Mouse (Mus musculus) neural tube, embryonic 15.5 days (tissue): Measurements from ENCODE around the gene Abtb1. TPM values are rescaled to one million over a fixed set of nuclear protein-coding genes. Genes with fewer than 3 reads are reported as not detected.
A peak's percentile ranks its signal among the peaks of the same experiment; 100 is the strongest.

Experiments used
- ATAC-seq: fragments of 200-750 bp; cut with Nextera tagmentation; 2 replicates; pipeline ENCODE4 v1.8.0; 2017; ENCODE audit warnings: mild to moderate bottlenecking, moderate TSS enrichment, moderate library complexity; ENCODE audit not compliant: low FRiP score
- H3K27ac ChIP-seq: fragments of 300-500 bp; sonication (generic); replicated peaks from 2 replicates; pipeline ENCODE4 v1.5.1; 2015; ENCODE audit warnings: mild to moderate bottlenecking, inconsistent platforms
- H3K27me3 ChIP-seq: fragments of 300-500 bp; sonication (generic); replicated peaks from 2 replicates; pipeline ENCODE4 v1.6.1; 2015; ENCODE audit warnings: inconsistent platforms
- H3K36me3 ChIP-seq: fragments of 300-500 bp; sonication (generic); 2 replicates; pipeline ENCODE4 v1.6.1; 2015; ENCODE audit warnings: inconsistent platforms
- H3K4me1 ChIP-seq: fragments of 300-500 bp; sonication (generic); 2 replicates; pipeline ENCODE4 v1.6.1; 2015; ENCODE audit warnings: inconsistent platforms
- H3K4me2 ChIP-seq: fragments of 300-500 bp; sonication (generic); 2 replicates; pipeline ENCODE4 v1.6.1; 2015; ENCODE audit warnings: inconsistent platforms, mild to moderate bottlenecking, moderate library complexity
- H3K4me3 ChIP-seq: fragments of 300-500 bp; sonication (generic); replicated peaks from 2 replicates; pipeline ENCODE4 v1.5.1; 2015; ENCODE audit warnings: mild to moderate bottlenecking, inconsistent platforms
- H3K9ac ChIP-seq: fragments of 300-500 bp; sonication (generic); replicated peaks from 2 replicates; pipeline ENCODE4 v1.6.1; 2015; ENCODE audit warnings: mild to moderate bottlenecking, inconsistent platforms
- H3K9me3 ChIP-seq: fragments of 300-500 bp; sonication (generic); replicated peaks from 2 replicates; pipeline ENCODE4 v1.6.1; 2016; ENCODE audit warnings: inconsistent platforms
- WGBS: fragments of 180-500 bp; shearing (Covaris S2); methylation state at CpG from one replicate; pipeline ENCODE4 v1.1.7; 2015; ENCODE audit warnings: mixed read lengths; 5-methylcytosine and 5-hydroxymethylcytosine counted together
- polyA plus RNA-seq: library from polyadenylated mRNA; unstranded; fragments of >200 nt; fragmentation: Nextera tagmentation; extraction: Ambion mirVana; gene quantifications from 2 replicates; pipeline ENCODE4 v1.2.1, GENCODE M21; 2015

Gene Abtb1
- polyA plus RNA-seq, 1 experiment from 2014 or later: 42.4 TPM

GRCm38 (mm10) chr6:88811880-88812400 is 29.8 kb downstream of the Abtb1 start:
- H3K9ac ChIP-seq: no peak overlapping the region
- no peak overlapping the region for H3K4me3 ChIP-seq
- H3K9me3 ChIP-seq: no peaks in the 10 kb centered on the region
- no peak overlapping the region for H3K4me2 ChIP-seq
- WGBS: 45% methylated on average over 7 of the region's 7 CpGs
- H3K36me3 ChIP-seq: no peaks in the 10 kb centered on the region
- ATAC-seq: no peak
- no peaks in the 10 kb centered on the region for H3K27me3 ChIP-seq
- no peak overlapping the region for H3K27ac ChIP-seq
- H3K4me1 ChIP-seq: 0 out of 2 replicates have a peak, but pooled peaks cover 4% of the 10 kb centered on the region

GRCm38 (mm10) chr6:88811396-88811795 is 30.4 kb downstream of the Abtb1 start:
- H3K4me2 ChIP-seq: no peak overlapping the region

GRCm38 (mm10) chr6:88810291-88810690 is 31.5 kb downstream of the Abtb1 start:
- Histone ChIP-seq H3K4me3 (no peak overlapping the region), H3K9me3 (no peaks in the 10 kb centered on the region), H3K4me2 (no peak overlapping the region), H3K36me3 (no peaks in the 10 kb centered on the region), H3K27me3 (no peaks in the 10 kb centered on the region), H3K9ac (no peak overlapping the region), H3K4me1 (0 out of 2 replicates have a peak, but pooled peaks cover 4% of the 10 kb centered on the region), H3K27ac (no peak overlapping the region)
- ATAC-seq: no peak
- WGBS: 30% methylated on average over 3 of the region's 3 CpGs

More at GRCm38 (mm10) chr6:88811396-88811795, 30.4 kb downstream of the Abtb1 start:
- Histone ChIP-seq H3K9ac (no peak overlapping the region), H3K4me3 (no peak overlapping the region), H3K9me3 (no peaks in the 10 kb centered on the region), H3K4me1 (0 out of 2 replicates have a peak, but pooled peaks cover 4% of the 10 kb centered on the region), H3K27ac (no peak overlapping the region), H3K36me3 (no peaks in the 10 kb centered on the region), H3K27me3 (no peaks in the 10 kb centered on the region)
- no peak for ATAC-seq
- WGBS: 26% methylated on average over 7 of the region's 7 CpGs

GRCm38 (mm10) chr6:88809091-88810037 is 32.4 kb downstream of the Abtb1 start:
- Histone ChIP-seq H3K27me3 (no peaks in the 10 kb centered on the region), H3K27ac (no peak overlapping the region), H3K9me3 (no peaks in the 10 kb centered on the region), H3K9ac (no peak overlapping the region), H3K4me2 (no peak overlapping the region), H3K36me3 (no peaks in the 10 kb centered on the region), H3K4me3 (no peak overlapping the region), H3K4me1 (0 out of 2 replicates have a peak, but pooled peaks cover 4% of the 10 kb centered on the region)
- no peak for ATAC-seq
- WGBS: 72% methylated on average over 23 of the region's 23 CpGs

GRCm38 (mm10) chr6:88804966-88805577 is 36.7 kb downstream of the Abtb1 start:
- Histone ChIP-seq H3K4me2 (no peak overlapping the region), H3K27me3 (no peaks in the 10 kb centered on the region), H3K36me3 (no peaks in the 10 kb centered on the region), H3K27ac (no peak overlapping the region), H3K4me1 (no peaks in the 10 kb centered on the region), H3K4me3 (no peak overlapping the region), H3K9me3 (no peaks in the 10 kb centered on the region), H3K9ac (no peak overlapping the region)
- 92% methylated on average over 17 of the region's 17 CpGs for WGBS
- no peak for ATAC-seq

GRCm38 (mm10) chr6:88803957-88804695 is 37.7 kb downstream of the Abtb1 start:
- H3K4me1 ChIP-seq: no peaks in the 10 kb centered on the region
- no peaks in the 10 kb centered on the region for H3K9me3 ChIP-seq
- H3K9ac ChIP-seq: no peak overlapping the region
- no peaks in the 10 kb centered on the region for H3K36me3 ChIP-seq
- ATAC-seq: no peak
- H3K4me2 ChIP-seq: no peak overlapping the region
- H3K27ac ChIP-seq: no peak overlapping the region
- H3K27me3 ChIP-seq: no peaks in the 10 kb centered on the region
- WGBS: 88% methylated on average over 4 of the region's 4 CpGs
- H3K4me3 ChIP-seq: no peak overlapping the region

GRCm38 (mm10) chr6:88803051-88803450 is 38.7 kb downstream of the Abtb1 start:
- H3K27me3 ChIP-seq: no peaks in the 10 kb centered on the region
- no peak overlapping the region for H3K4me2 ChIP-seq
- no peak overlapping the region for H3K27ac ChIP-seq
- no peaks in the 10 kb centered on the region for H3K4me1 ChIP-seq
- no peaks in the 10 kb centered on the region for H3K9me3 ChIP-seq
- WGBS: 92% methylated on average over 7 of the region's 7 CpGs
- H3K9ac ChIP-seq: no peak overlapping the region
- H3K4me3 ChIP-seq: no peak overlapping the region
- H3K36me3 ChIP-seq: no peaks in the 10 kb centered on the region
- ATAC-seq: no peak

- 66% methylated on average over 3 of the region's 3 CpGs for WGBS
- H3K27ac ChIP-seq: no peak overlapping the region
- no peak overlapping the region for H3K4me2 ChIP-seq
- H3K27me3 ChIP-seq: no peaks in the 10 kb centered on the region
- ATAC-seq: no peak
- H3K9ac ChIP-seq: no peak overlapping the region
- no peaks in the 10 kb centered on the region for H3K36me3 ChIP-seq
- no peaks in the 10 kb centered on the region for H3K4me1 ChIP-seq
- no peaks in the 10 kb centered on the region for H3K9me3 ChIP-seq
- H3K4me3 ChIP-seq: no peak overlapping the region
Observed at GRCm38 (mm10) chr6:88800735-88801134, 41.0 kb downstream of the Abtb1 start.

- Histone ChIP-seq H3K4me3 (no peak overlapping the region), H3K4me1 (no peaks in the 10 kb centered on the region), H3K9me3 (no peaks in the 10 kb centered on the region), H3K36me3 (no peaks in the 10 kb centered on the region), H3K4me2 (no peak overlapping the region), H3K9ac (no peak overlapping the region), H3K27me3 (no peaks in the 10 kb centered on the region), H3K27ac (no peak overlapping the region)
- 79% methylated on average over 7 of the region's 7 CpGs for WGBS
- ATAC-seq: no peak
Observed at GRCm38 (mm10) chr6:88800191-88800590, 41.6 kb downstream of the Abtb1 start.

- Histone ChIP-seq H3K9ac (no peak overlapping the region), H3K9me3 (no peaks in the 10 kb centered on the region), H3K4me2 (no peak overlapping the region), H3K36me3 (no peaks in the 10 kb centered on the region), H3K4me1 (peaks cover 41% of the 10 kb centered on the region), H3K27me3 (no peaks in the 10 kb centered on the region), H3K4me3 (no peak overlapping the region), H3K27ac (0 out of 2 replicates have a peak overlapping the region, but pooled peaks have one; percentile 1)
- WGBS: 64% methylated on average over 14 of the region's 14 CpGs
- ATAC-seq: no peak
Observed at GRCm38 (mm10) chr6:88794561-88794971, 47.2 kb downstream of the Abtb1 start.

- H3K4me3 ChIP-seq: no peak overlapping the region
- peaks cover 47% of the 10 kb centered on the region for H3K4me1 ChIP-seq
- H3K9me3 ChIP-seq: no peaks in the 10 kb centered on the region
- no peak overlapping the region for H3K9ac ChIP-seq
- no peaks in the 10 kb centered on the region for H3K27me3 ChIP-seq
- no peak overlapping the region for H3K27ac ChIP-seq
- 59% methylated on average over 13 of the region's 13 CpGs for WGBS
- H3K4me2 ChIP-seq: no peak overlapping the region
- no peaks in the 10 kb centered on the region for H3K36me3 ChIP-seq
- no peak for ATAC-seq
Observed at GRCm38 (mm10) chr6:88793872-88794271, 47.9 kb downstream of the Abtb1 start.
